Mouse (Mus musculus): ENCODE results near the gene Dnmt3a. TPM values are rescaled to one million over a fixed set of nuclear protein-coding genes. Genes with fewer than 3 reads are reported as not detected.

The Dnmt3a gene
- polyA plus RNA-seq, 1 experiment from 2014 or later, result 116 TPM

GRCm38 (mm10) chr12:3890753-3891751 lies 85.2 kb downstream of the Dnmt3a start:
- H3K27ac ChIP-seq (replicated peaks), result peak overlapping the region; percentile 74
- WGBS, result 5% methylated on average over 42 of the region's 45 CpGs
- peak; percentile 10; the same call in 1 of the 2 replicates for ATAC-seq (ENCODE audit: low FRiP score)

GRCm38 (mm10) chr12:3891779-3892239 lies 86.0 kb downstream of the Dnmt3a start:
- peak; percentile 29; the same call in 1 of the 2 replicates for ATAC-seq (ENCODE audit: low FRiP score)
- WGBS, result 2% methylated on average over 17 of the region's 18 CpGs

More at GRCm38 (mm10) chr12:3890753-3891751, 85.2 kb downstream of the Dnmt3a start:
- peak overlapping the region; percentile 41; the same call in 1 of the 2 replicates for H3K9ac ChIP-seq (replicated peaks)
- H3K4me3 ChIP-seq (replicated peaks), result peak overlapping the region; percentile 41
- H3K36me3 ChIP-seq, result peaks cover 9% of the 10 kb centered on the region
- H3K9me3 ChIP-seq (replicated peaks), result no peaks in the 10 kb centered on the region
- peak overlapping the region; percentile 67 for H3K4me2 ChIP-seq
- H3K4me1 ChIP-seq, result peaks cover 74% of the 10 kb centered on the region
- no peaks in the 10 kb centered on the region for H3K27me3 ChIP-seq (replicated peaks)

GRCm38 (mm10) chr12:3892240-3893059 lies 86.6 kb downstream of the Dnmt3a start:
- WGBS, result 10% methylated on average over 15 of the region's 15 CpGs
- peaks cover 60% of the 10 kb centered on the region for H3K4me1 ChIP-seq
- peaks cover 22% of the 10 kb centered on the region for H3K36me3 ChIP-seq
- ATAC-seq (ENCODE audit: low FRiP score), result no peak; the same call in 1 of the 2 replicates
- no peaks in the 10 kb centered on the region for H3K9me3 ChIP-seq (replicated peaks)
- H3K27ac ChIP-seq (replicated peaks), result peak overlapping the region; percentile 74
- 0 out of 2 replicates have a peak overlapping the region, but pooled peaks have one; percentile 32 for H3K9ac ChIP-seq (replicated peaks)
- no peaks in the 10 kb centered on the region for H3K27me3 ChIP-seq (replicated peaks)
- peak overlapping the region; percentile 67 for H3K4me2 ChIP-seq
- peak overlapping the region; percentile 41 for H3K4me3 ChIP-seq (replicated peaks)

More at GRCm38 (mm10) chr12:3891779-3892239, 86.0 kb downstream of the Dnmt3a start:
- peak overlapping the region; percentile 74 for H3K27ac ChIP-seq (replicated peaks)
- peaks cover 16% of the 10 kb centered on the region for H3K36me3 ChIP-seq
- H3K9ac ChIP-seq (replicated peaks), result peak overlapping the region; percentile 32; the same call in 1 of the 2 replicates
- peak overlapping the region; percentile 67 for H3K4me2 ChIP-seq
- H3K4me1 ChIP-seq, result peaks cover 66% of the 10 kb centered on the region
- H3K4me3 ChIP-seq (replicated peaks), result peak overlapping the region; percentile 41
- H3K27me3 ChIP-seq (replicated peaks), result no peaks in the 10 kb centered on the region
- H3K9me3 ChIP-seq (replicated peaks), result no peaks in the 10 kb centered on the region

- peaks cover 30% of the 10 kb centered on the region for H3K36me3 ChIP-seq
- peak overlapping the region; percentile 67 for H3K4me2 ChIP-seq
- no peak overlapping the region for H3K4me3 ChIP-seq (replicated peaks)
- no peaks in the 10 kb centered on the region for H3K9me3 ChIP-seq (replicated peaks)
- no peaks in the 10 kb centered on the region for H3K27me3 ChIP-seq (replicated peaks)
- WGBS, result 49% methylated on average over 6 of the region's 6 CpGs
- H3K4me1 ChIP-seq, result peaks cover 51% of the 10 kb centered on the region
- H3K27ac ChIP-seq (replicated peaks), result no peak overlapping the region
- H3K9ac ChIP-seq (replicated peaks), result no peak overlapping the region
- ATAC-seq (ENCODE audit: low FRiP score), result no peak
Observed at GRCm38 (mm10) chr12:3893335-3893734, 87.5 kb downstream of the Dnmt3a start.

- Histone ChIP-seq H3K27ac (replicated peaks) (no peak overlapping the region), H3K9ac (replicated peaks) (no peak overlapping the region), H3K4me3 (replicated peaks) (no peak overlapping the region), H3K27me3 (replicated peaks) (no peaks in the 10 kb centered on the region), H3K36me3 (peaks cover 41% of the 10 kb centered on the region), H3K9me3 (replicated peaks) (no peaks in the 10 kb centered on the region), H3K4me1 (peaks cover 39% of the 10 kb centered on the region), H3K4me2 (no peak overlapping the region)
- WGBS, result 68% methylated on average over 7 of the region's 7 CpGs
- no peak for ATAC-seq (ENCODE audit: low FRiP score)
Observed at GRCm38 (mm10) chr12:3894525-3894924, 88.7 kb downstream of the Dnmt3a start.

- H3K4me2 ChIP-seq, result no peak overlapping the region
- H3K9ac ChIP-seq (replicated peaks), result no peak overlapping the region
- H3K27ac ChIP-seq (replicated peaks), result no peak overlapping the region
- peaks cover 18% of the 10 kb centered on the region for H3K4me1 ChIP-seq
- no peak overlapping the region for H3K4me3 ChIP-seq (replicated peaks)
- H3K36me3 ChIP-seq, result peaks cover 62% of the 10 kb centered on the region
- no peaks in the 10 kb centered on the region for H3K9me3 ChIP-seq (replicated peaks)
- ATAC-seq (ENCODE audit: low FRiP score), result no peak
- H3K27me3 ChIP-seq (replicated peaks), result no peaks in the 10 kb centered on the region
- WGBS, result 92% methylated on average over 9 of the region's 9 CpGs
Observed at GRCm38 (mm10) chr12:3897057-3897545, 91.3 kb downstream of the Dnmt3a start.

- peaks cover 4% of the 10 kb centered on the region; the same call in 1 of the 2 replicates for H3K4me1 ChIP-seq
- H3K27ac ChIP-seq (replicated peaks), result no peak overlapping the region
- H3K4me3 ChIP-seq (replicated peaks), result no peak overlapping the region
- H3K36me3 ChIP-seq, result peaks cover 77% of the 10 kb centered on the region
- ATAC-seq (ENCODE audit: low FRiP score), result no peak
- no peak overlapping the region for H3K4me2 ChIP-seq
- H3K27me3 ChIP-seq (replicated peaks), result no peaks in the 10 kb centered on the region
- 91% methylated on average over 2 of the region's 2 CpGs for WGBS
- H3K9ac ChIP-seq (replicated peaks), result no peak overlapping the region
- no peaks in the 10 kb centered on the region for H3K9me3 ChIP-seq (replicated peaks)
Observed at GRCm38 (mm10) chr12:3898811-3899210, 93.0 kb downstream of the Dnmt3a start.

- H3K9ac ChIP-seq (replicated peaks), result no peak overlapping the region
- no peak for ATAC-seq (ENCODE audit: low FRiP score)
- H3K27ac ChIP-seq (replicated peaks), result no peak overlapping the region
- no peaks in the 10 kb centered on the region for H3K9me3 ChIP-seq (replicated peaks)
- no peak overlapping the region for H3K4me3 ChIP-seq (replicated peaks)
- no peak overlapping the region for H3K4me2 ChIP-seq
- no peaks in the 10 kb centered on the region for H3K27me3 ChIP-seq (replicated peaks)
- 96% methylated on average over 9 of the region's 9 CpGs for WGBS
- peaks cover 85% of the 10 kb centered on the region for H3K36me3 ChIP-seq
- no peaks in the 10 kb centered on the region for H3K4me1 ChIP-seq
Observed at GRCm38 (mm10) chr12:3905436-3905835, 99.6 kb downstream of the Dnmt3a start.

- H3K36me3 ChIP-seq, result peaks cover 83% of the 10 kb centered on the region
- H3K27ac ChIP-seq (replicated peaks), result no peak overlapping the region
- no peak overlapping the region for H3K4me3 ChIP-seq (replicated peaks)
- H3K27me3 ChIP-seq (replicated peaks), result no peaks in the 10 kb centered on the region
- no peak overlapping the region for H3K4me2 ChIP-seq
- no peak for ATAC-seq (ENCODE audit: low FRiP score)
- H3K4me1 ChIP-seq, result no peaks in the 10 kb centered on the region
- no peak overlapping the region for H3K9ac ChIP-seq (replicated peaks)
- no peaks in the 10 kb centered on the region for H3K9me3 ChIP-seq (replicated peaks)
Observed at GRCm38 (mm10) chr12:3906308-3906707, 100.5 kb downstream of the Dnmt3a start.

- Histone ChIP-seq H3K27ac (replicated peaks) (no peak overlapping the region), H3K27me3 (replicated peaks) (no peaks in the 10 kb centered on the region), H3K36me3 (peaks cover 76% of the 10 kb centered on the region), H3K4me2 (no peak overlapping the region), H3K9me3 (replicated peaks) (no peaks in the 10 kb centered on the region), H3K4me1 (no peaks in the 10 kb centered on the region), H3K4me3 (replicated peaks) (no peak overlapping the region), H3K9ac (replicated peaks) (no peak overlapping the region)
- WGBS, result 89% methylated on average over 4 of the region's 4 CpGs
- ATAC-seq (ENCODE audit: low FRiP score), result no peak
Observed at GRCm38 (mm10) chr12:3907008-3907407, 101.2 kb downstream of the Dnmt3a start.

- Histone ChIP-seq H3K4me1 (no peaks in the 10 kb centered on the region), H3K9me3 (replicated peaks) (no peaks in the 10 kb centered on the region), H3K4me2 (no peak overlapping the region), H3K27ac (replicated peaks) (no peak overlapping the region), H3K4me3 (replicated peaks) (no peak overlapping the region), H3K27me3 (replicated peaks) (no peaks in the 10 kb centered on the region), H3K36me3 (peaks cover 72% of the 10 kb centered on the region), H3K9ac (replicated peaks) (no peak overlapping the region)
- WGBS, result 62% methylated on average over 13 of the region's 13 CpGs
- no peak for ATAC-seq (ENCODE audit: low FRiP score)
Observed at GRCm38 (mm10) chr12:3907418-3907817, 101.6 kb downstream of the Dnmt3a start.

All from neural tube, embryonic 15.5 days (tissue).